Mouse (Mus musculus) brain, embryonic 14.5 days (tissue): ENCODE data around the gene Lrrc75a.

Source experiments
- CTCF ChIP-seq: fragments of 200-500 bp; IDR thresholded peaks from 2 replicates; pipeline ENCODE4 v1.5.1; 2012; ENCODE audit warnings: inconsistent platforms, mild to moderate bottlenecking, moderate library complexity, borderline replicate concordance; ENCODE audit not compliant: insufficient read depth, insufficient read length; ENCODE audit errors: extremely low read depth
- POLR2A ChIP-seq: fragments of 200-500 bp; IDR thresholded peaks from 2 replicates; pipeline ENCODE4 v1.6.1; 2012; ENCODE audit warnings: mild to moderate bottlenecking, inconsistent platforms, borderline replicate concordance; ENCODE audit not compliant: poor library complexity, insufficient read depth, insufficient read length, severe bottlenecking; ENCODE audit errors: extremely low read depth

- TF ChIP-seq POLR2A (no peak), CTCF (no peak)
Measured at GRCm38 (mm10) chr11:62576530-62577152, 71.7 kb downstream of the Lrrc75a start.
